Comparison of ENCODE assay signal across 8 mouse cellular contexts in the genomic region with DNA sequence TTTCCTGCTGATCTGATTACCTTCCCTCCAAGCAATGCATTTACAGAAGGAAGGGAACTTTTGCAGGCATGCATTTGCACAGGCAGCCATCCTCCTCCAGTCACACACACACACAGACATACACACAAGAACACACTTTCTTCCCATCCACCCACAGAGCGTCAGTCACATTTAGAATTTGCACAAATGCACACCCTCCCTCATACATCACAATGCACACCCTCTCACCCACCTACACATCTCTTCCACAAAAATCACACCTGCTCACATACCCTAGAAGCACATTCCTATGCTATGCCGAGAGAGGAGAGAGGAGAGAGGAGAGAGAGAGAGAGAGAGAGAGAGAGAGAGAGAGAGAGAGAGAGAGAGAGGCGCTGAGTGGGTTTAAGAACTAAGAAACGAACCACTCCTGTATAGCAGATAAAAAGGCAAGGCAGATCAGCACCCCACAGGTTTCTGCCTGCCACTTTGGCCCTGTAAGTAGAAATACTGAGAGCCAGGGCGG. TPM values are rescaled to one million over a fixed set of nuclear protein-coding genes. Genes with fewer than 3 reads are reported as not detected.
DNase-seq lines count a peak whose midpoint lies in the region; ATAC-seq lines count a peak whose summit lies in the region.

A gene (plus strand): TSS at position 455 of the 505 bp plus-strand sequence.

- no peaks in the 10 kb centered on the region for H3K36me3 ChIP-seq in heart, embryonic 11.5 days (ENCODE audit: control insufficient read depth, insufficient read depth, low read length)

- no peak for ATAC-seq in heart, embryonic 11.5 days (replicated peaks; ENCODE audit: insufficient number of reproducible peaks, low FRiP score, low TSS enrichment)
- no peak for ATAC-seq in monocyte, adult 5-6 weeks (replicated peaks; ENCODE audit: insufficient number of reproducible peaks, low FRiP score, low TSS enrichment, poor library complexity, severe bottlenecking)

- WGBS in heart, embryonic 11.5 days (ENCODE audit: insufficient replicate concordance): 56% methylated on average over 5 of the region's 5 CpGs

- peak within 1 kb of the TSS; percentile 3; the same call in 1 of the 2 replicates for H3K27ac ChIP-seq in heart, embryonic 11.5 days (ENCODE audit: low read depth, low read length)

- peaks cover 20% of the 10 kb centered on the region for H3K27me3 ChIP-seq in heart, embryonic 11.5 days (ENCODE audit: control insufficient read depth, insufficient read depth, low read length)

- peak within 1 kb of the TSS; percentile 19; the same call in 1 of the 2 replicates for H3K4me2 ChIP-seq in heart, embryonic 11.5 days

- H3K9me3 ChIP-seq in heart, embryonic 11.5 days (replicated peaks; ENCODE audit: control insufficient read depth, low read length): no peaks in the 10 kb centered on the region

- H3K4me1 ChIP-seq in heart, embryonic 11.5 days (ENCODE audit: control insufficient read depth, insufficient read depth, low read length): peaks cover 16% of the 10 kb centered on the region

- no peak within 1 kb of the TSS for H3K9ac ChIP-seq in heart, embryonic 11.5 days (ENCODE audit: low read depth, low read length)

- no peak for DNase-seq in heart, adult 18-20 months
- DNase-seq in urinary bladder, adult 2 months (ENCODE audit: low spot score): no peak
- DNase-seq in urinary bladder, postnatal 4 days (ENCODE audit: low spot score in 2 of 2): no peak
- peak; percentile 57 to 91 for DNase-seq in left cerebral cortex, postnatal 25 days (ENCODE audit: low spot score in 2 of 2)
- peak; percentile 91 for DNase-seq in telencephalon, adult 2 months (ENCODE audit: low read depth, low spot score)
- no peak for DNase-seq in urinary bladder, postnatal 36 days (ENCODE audit: low spot score in 2 of 2)

- 0 out of 2 replicates have a peak within 1 kb of the TSS, but pooled peaks have one; percentile 8 for H3K4me3 ChIP-seq in heart, embryonic 11.5 days (ENCODE audit: low read depth, low read length)

- intact Hi-C loops in left cerebral cortex, postnatal 25 days (cut with DNase I): no loop called here

RNA-seq across cellular contexts. Expression of the gene that starts here (rescaled TPM):
- polyA plus RNA-seq in heart, embryonic 11.5 days (2014; fragmentation: Nextera tagmentation; extraction: Ambion mirVana): 7.3 and 8.4 TPM in 2 replicates
- 1 to 10 TPM; 1.9 to 2.2 TPM for total RNA-seq in heart, adult 18-20 months (2021)
- polyA plus RNA-seq in urinary bladder, adult 2 months (2012; rRNA removed): 30.0 and 38.1 TPM in 2 replicates
- total RNA-seq in left cerebral cortex, postnatal 25 days (2021): 100 to 1,000 TPM; 177 to 182 TPM
- total RNA-seq in monocyte, adult 5-6 weeks (2017): 0.67 to 1.9 TPM in 2 of 3 replicates, not detected in the other

Comparison
In these comparisons a context has a peak if more than half of its experiments do, and no peak if none do; other contexts are left out.
1. RNA of the gene that starts here (total RNA-seq): 177 to 182 TPM in left cerebral cortex, postnatal 25 days; 1.9 to 2.2 TPM in heart, adult 18-20 months and 0.67 to 1.9 TPM in monocyte, adult 5-6 weeks; every median in the first group is over 10 times any median in the second.
2. DNase-seq: peak in left cerebral cortex, postnatal 25 days (2 of 2) and telencephalon, adult 2 months (single experiment); none in heart, adult 18-20 months (0 of 2), urinary bladder, adult 2 months (single experiment), urinary bladder, postnatal 4 days (0 of 2) and urinary bladder, postnatal 36 days (0 of 2).